Mouse (Mus musculus): ENCODE results near the gene Spaca6.

Spaca6 gene

GRCm38 (mm10) chr17:17843534-17844261 lies 16.7 kb downstream of the Spaca6 start:
- in situ Hi-C loops (cut with MboI, MseI), result loop anchor here in 1 of 2 experiments (10.0 kb wide), 2 partner anchors 219 to 469 kb away; partner anchors contain the start of genes Lnpep and Riok2

DNA sequence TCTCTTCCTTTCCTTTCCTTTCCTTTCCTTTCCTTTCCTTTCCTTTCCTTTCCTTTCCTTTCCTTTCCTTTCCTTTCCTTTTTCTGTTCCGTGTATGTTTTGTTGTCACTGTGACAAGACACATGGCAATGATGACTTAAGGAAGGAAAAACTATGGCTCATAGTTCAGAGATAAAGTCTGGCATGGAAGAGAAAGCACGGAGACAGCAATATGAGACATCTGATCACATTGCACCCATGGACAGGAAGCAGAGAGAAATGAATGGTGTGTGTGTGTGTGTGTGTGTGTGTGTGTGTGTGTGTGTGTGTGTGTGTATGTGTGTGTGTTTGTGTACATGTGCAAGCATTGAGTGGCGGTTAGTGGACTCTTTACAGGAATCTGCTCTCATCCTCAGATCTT lies 17.6 kb downstream of the Spaca6 start:
- in situ Hi-C loops (cut with MboI, MseI), result loop anchor here (5.0 to 10.0 kb wide), 4 partner anchors 82 to 470 kb away; partner anchors contain the start of genes Lnpep (in 1 of the 2) and Riok2 (in 1 of the 2)

GRCm38 (mm10) chr17:17845187-17846027 lies 18.4 kb downstream of the Spaca6 start:
- in situ Hi-C loops (cut with MboI, MseI), result loop anchor here (5.0 to 10.0 kb wide), 4 partner anchors 83 to 471 kb away; partner anchors contain the start of genes Lnpep (in 1 of the 2) and Riok2 (in 1 of the 2)

DNA sequence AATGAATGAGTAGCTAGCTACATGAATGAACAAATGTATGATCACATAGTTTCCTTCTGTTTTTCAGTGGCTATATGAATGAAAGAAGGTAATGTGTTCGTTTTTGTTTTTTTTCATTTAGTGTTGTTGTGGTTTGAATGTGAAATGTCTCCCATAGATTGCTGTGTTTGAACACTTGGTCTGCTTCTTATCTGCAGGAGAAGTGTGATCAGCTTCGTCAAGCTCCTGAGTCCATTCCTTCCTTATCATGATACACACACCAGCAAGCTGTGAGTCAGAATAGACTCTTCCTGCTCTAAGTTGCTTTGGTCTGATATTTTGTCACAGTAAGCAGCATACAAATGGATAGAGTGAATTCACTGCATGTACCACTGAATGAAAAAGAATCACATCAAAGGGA lies 22.0 kb downstream of the Spaca6 start:
- in situ Hi-C loops (cut with MboI, MseI), result loop anchor here (5.0 to 10.0 kb wide), 4 partner anchors 87 to 474 kb away; partner anchors contain the start of genes Lnpep (in 1 of the 2) and Riok2 (in 1 of the 2)

- in situ Hi-C loops (cut with MboI, MseI), result loop anchor here (5.0 to 10.0 kb wide), 4 partner anchors 88 to 475 kb away; partner anchors contain the start of genes Lnpep (in 1 of the 2) and Riok2 (in 1 of the 2)
Observed at GRCm38 (mm10) chr17:17849906-17850712, 23.2 kb downstream of the Spaca6 start.

DNA sequence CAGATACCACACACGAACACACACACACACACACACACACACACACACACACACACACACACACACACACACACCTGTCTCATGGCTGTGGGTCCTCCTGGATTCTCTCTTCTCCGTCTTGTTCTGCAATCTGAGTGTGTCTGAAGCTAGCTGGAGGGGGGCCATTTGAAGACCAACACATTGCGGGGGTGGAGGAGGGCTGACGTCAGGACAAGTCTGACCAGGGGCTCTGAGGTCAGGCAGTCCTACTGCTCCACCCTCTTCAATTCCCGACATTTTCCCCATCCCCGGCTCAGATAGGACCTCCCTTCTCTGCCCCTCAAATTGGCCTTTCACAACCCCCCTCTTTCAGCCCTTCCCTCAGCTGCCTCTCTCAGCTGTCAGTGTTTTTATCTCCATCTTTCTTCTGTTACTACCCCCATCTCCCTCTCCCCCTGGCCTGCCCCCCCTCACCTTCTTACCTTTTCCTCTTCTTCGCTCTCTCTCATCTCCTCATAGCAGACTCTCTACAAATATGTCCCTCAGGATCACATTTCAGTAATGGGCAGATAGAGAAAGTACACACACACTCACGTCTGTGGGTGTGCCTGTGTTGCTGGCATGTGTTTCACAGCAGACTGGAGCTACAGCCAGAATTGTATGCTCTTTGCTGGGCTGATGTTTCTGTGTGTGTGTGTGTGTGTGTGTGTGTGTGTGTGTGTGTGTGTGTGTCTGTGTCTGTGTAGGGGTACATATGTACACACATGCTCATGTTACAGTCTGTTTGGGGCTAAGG lies 28.3 kb downstream of the Spaca6 start, which contains the start of gene Has1:
TSS of gene Has1 (minus strand) at position 142 of the 775 bp plus-strand sequence.
- in situ Hi-C loops (cut with MboI, MseI), result no loop called here

DNA sequence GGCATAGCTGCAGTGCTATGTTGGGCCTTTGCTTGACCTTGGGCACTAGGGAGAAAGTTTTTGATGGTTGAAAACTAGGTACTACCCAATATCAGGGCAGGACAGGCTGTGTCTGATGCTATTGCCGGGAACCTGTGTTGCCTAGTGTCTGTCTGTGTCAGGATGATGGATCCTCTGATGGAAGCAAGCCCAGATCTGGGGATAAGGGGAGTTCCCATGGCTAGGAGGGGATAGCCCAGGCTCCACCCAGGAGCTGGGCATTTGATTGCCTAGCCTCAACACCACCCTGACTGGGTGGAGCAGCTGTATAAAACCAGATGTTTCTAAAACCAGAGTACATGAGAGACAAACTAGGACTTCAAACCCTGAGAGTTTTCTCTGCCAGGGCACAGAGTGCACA lies 29.7 kb downstream of the Spaca6 start:
- in situ Hi-C loops (cut with MboI, MseI), result no loop called here

- in situ Hi-C loops (cut with MboI, MseI), result no loop called here
Observed at GRCm38 (mm10) chr17:17857446-17857845, 30.5 kb downstream of the Spaca6 start.

GRCm38 (mm10) chr17:17860110-17860509 lies 33.2 kb downstream of the Spaca6 start:
- in situ Hi-C loops (cut with MboI, MseI), result no loop called here

- in situ Hi-C loops (cut with MboI, MseI), result no loop called here
Observed at GRCm38 (mm10) chr17:17862360-17862759, 35.4 kb downstream of the Spaca6 start.

GRCm38 (mm10) chr17:17865168-17865567 lies 38.2 kb downstream of the Spaca6 start:
- in situ Hi-C loops (cut with MboI, MseI), result no loop called here

DNA sequence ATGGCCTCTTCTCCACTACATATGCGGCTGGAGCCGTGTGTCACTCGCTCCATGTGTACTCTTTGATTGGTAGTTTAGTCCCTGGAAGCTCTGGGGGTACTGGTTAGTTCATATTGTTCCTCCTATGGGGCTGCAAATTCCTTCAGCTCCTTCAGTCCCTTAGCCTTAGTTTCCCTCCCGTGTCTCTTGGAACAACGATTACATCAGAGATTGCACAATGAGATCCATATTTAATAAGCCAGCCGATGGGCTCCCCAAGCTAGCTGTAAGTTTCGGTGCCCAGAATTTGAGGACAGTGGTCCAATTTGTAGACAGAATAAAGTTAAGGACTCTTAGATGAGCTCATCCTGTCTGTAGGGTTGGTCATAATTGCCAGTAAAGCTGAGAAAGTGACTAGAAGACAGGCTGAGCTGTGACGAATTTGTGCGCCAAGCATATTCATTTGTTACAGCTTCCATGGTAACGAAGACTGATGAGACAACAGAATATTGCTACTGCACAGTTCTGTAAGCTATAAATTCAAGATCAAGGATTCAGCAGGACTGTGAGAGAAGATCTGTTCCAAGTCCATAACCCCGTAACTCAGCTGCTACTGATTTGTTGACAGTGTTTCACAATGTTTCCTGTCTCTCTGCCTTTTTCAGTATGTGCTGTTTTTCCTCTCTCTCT lies 40.0 kb downstream of the Spaca6 start:
- in situ Hi-C loops (cut with MboI, MseI), result no loop called here

DNA sequence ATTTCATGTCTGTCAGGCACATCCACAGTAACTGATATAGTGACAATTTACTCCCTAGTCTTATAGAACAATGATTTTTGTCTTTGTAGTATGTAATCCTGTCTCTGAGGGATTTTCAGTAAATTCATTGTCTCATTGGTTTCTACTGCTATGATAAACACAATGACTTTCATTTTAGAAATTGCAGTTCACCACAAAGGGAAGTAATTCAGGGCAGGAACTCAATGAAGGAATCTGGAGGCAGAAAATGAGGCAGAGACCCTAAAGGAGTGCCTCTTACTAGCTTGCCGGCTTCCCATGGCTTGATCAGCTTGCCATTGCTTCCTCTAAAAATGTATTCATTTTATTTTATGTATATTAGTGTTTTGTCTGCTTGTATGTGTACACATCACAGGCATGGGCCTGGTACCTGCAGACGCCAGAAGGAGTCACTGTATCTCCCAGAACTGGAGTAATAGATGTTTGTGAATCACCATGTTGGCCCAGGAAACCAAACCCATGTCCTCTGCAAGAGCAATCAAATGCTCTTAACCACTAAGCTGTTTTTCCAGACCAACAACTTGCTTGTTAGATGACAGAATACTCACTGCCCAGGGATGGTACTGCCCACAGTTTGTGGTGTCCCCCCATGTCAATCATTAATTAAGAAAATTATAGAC lies 44.1 kb downstream of the Spaca6 start:
- in situ Hi-C loops (cut with MboI, MseI), result loop anchor here in 1 of 2 experiments (10.0 kb wide), 1 partner anchor 574 kb away; no protein-coding TSS in a partner anchor

- in situ Hi-C loops (cut with MboI, MseI), result loop anchor here in 1 of 2 experiments (10.0 kb wide), 1 partner anchor 573 kb away; no protein-coding TSS in a partner anchor
Observed at GRCm38 (mm10) chr17:17871697-17872096, 44.7 kb downstream of the Spaca6 start.

DNA sequence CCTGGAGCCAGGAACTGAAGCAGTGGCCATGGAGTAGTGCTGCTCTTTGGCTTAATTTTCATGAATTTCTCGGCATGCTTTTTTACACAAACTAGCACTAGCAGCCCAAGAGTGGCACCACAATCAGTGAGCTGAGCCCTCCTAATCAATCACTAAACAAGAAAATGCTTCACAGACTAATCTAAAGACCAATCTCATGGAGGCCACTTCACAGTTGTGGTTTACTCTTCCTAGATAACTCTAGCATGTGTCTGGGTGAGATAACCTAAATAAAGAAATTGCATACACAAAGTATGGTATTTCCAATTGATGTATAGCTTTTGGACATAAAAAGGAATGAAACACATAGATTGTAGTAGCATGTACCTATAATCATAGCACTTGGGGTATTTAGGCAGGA lies 52.4 kb downstream of the Spaca6 start:
- in situ Hi-C loops (cut with MboI, MseI), result loop anchor here in 1 of 2 experiments (5.0 to 10.0 kb wide), 2 partner anchors 62 to 565 kb away; no protein-coding TSS in a partner anchor

DNA sequence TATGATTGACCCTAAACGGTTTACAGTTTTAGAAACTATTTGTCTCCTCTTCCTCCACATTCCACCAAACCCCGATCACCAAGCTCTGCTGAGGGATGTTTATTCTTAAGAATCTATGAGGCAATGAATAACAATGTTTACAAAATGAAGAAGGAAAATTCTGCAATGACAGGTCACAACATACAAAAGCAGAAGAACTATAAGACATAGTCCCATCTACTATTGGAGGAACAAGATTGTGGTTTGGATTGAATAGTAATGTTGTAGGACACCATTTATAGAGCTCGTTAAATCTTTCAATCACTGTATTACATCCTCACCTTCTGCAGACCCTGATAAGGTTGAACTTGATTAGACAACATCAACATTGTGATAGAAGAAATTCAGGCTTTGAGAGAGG lies 55.7 kb downstream of the Spaca6 start:
- in situ Hi-C loops (cut with MboI, MseI), result no loop called here

DNA sequence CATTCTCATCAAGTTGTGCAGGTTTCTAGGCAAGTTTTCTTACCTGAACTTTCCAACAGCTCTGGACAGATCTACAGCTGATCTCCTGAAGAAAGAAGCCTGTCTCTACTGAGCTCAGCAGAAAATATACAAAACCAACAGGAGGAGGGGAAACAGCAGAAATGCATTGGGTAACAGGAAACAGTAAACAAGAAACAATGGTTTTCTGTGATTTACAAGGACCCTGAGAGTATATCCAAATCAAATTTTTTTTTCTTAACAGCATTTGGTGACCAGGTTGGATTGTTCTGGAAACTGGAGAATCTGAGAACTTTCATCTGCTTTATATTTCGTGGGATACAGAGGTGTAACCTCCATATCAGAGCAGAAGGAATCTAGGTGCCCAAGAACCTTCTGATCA lies 56.9 kb downstream of the Spaca6 start, which contains the start of gene Fpr1:
TSS of gene Fpr1 (minus strand) at position 101 of the 400 bp plus-strand sequence.
- in situ Hi-C loops (cut with MboI, MseI), result no loop called here

- in situ Hi-C loops (cut with MboI, MseI), result no loop called here
Observed at GRCm38 (mm10) chr17:17887774-17888248, 60.9 kb downstream of the Spaca6 start, which contains the start of the genes Fpr2 and Fpr3. TSS of gene Fpr2 (plus strand) at chr17:17887824. TSS of gene Fpr3 (plus strand) at chr17:17887852.
